11 mouse cellular contexts compared by ENCODE assay signal in the genomic region with DNA sequence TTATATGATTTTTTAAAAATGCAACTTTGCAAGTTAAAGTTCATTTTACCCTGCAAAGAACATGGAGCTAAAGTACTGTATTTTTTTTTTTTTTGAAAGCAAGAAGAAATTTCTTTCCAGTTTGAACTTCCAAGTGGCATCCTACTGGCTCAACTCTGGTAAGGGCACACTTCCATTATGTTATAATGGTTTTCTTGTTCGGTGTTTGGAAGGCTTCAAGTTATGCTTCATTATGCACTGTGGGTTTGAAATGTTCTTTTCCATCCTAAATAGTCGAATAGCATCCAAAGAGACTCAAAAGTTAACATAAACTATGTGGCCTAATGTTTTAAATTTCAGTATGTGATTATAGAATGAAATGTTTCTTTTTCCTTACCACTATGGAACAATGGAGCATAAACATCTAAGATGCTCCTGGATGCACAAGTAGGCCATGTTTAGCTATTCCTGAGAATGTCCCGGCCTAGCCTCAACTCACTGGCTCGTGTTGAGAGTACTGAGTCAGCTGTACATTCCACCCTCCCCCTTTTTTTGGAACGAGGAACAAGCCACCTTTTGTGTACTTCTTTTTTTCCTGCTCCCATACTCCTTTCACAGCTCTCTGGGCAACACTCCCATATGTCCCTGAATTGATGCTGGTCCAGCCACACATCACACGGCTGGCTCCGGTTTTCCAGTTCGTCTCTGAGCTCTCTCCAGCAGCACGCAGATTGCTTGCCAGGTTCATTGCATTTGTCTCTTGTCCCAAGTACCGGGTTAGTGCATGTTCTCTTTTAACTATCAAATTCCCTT. TPM values are rescaled to one million over a fixed set of nuclear protein-coding genes. Genes with fewer than 3 reads are reported as not detected.
DNase-seq lines count a peak whose midpoint lies in the region; ATAC-seq lines count a peak whose summit lies in the region.
"Had no signal": no experiment of that assay in that cellular context is flagged by ENCODE, and none has a peak within 500 bp of the region (broad histone marks: within the 10 kb centered on the region; RNA-seq: fewer than 3 reads in every experiment).

No protein-coding gene starts in this region.

- H3K4me2 ChIP-seq in midbrain, embryonic 14.5 days (ENCODE audit: low read length): no peak overlapping the region
- H3K4me2 ChIP-seq: heart, embryonic 13.5 days had no signal

- no peaks in the 10 kb centered on the region for H3K4me1 ChIP-seq in midbrain, embryonic 14.5 days (ENCODE audit: control insufficient read depth, insufficient read depth, low read length)
- H3K4me1 ChIP-seq in midbrain, embryonic 10.5 days: no peaks in the 10 kb centered on the region
- H3K4me1 ChIP-seq: heart, embryonic 13.5 days had no signal

- H3K9me3 ChIP-seq in midbrain, embryonic 14.5 days (ENCODE audit: control insufficient read depth, low read length): no peaks in the 10 kb centered on the region
- no peaks in the 10 kb centered on the region for H3K9me3 ChIP-seq in midbrain, embryonic 10.5 days (replicated peaks)
- H3K9me3 ChIP-seq: G1E; heart, embryonic 13.5 days had no signal

- no peaks in the 10 kb centered on the region for H3K36me3 ChIP-seq in midbrain, embryonic 14.5 days (ENCODE audit: control insufficient read depth, insufficient read depth, low read length)
- H3K36me3 ChIP-seq in midbrain, embryonic 10.5 days: no peaks in the 10 kb centered on the region
- H3K36me3 ChIP-seq: G1E; heart, embryonic 13.5 days had no signal

- ATAC-seq in midbrain, embryonic 14.5 days (ENCODE audit: low FRiP score, low TSS enrichment): no peak

- no peaks in the 10 kb centered on the region for H3K27me3 ChIP-seq in midbrain, embryonic 14.5 days (ENCODE audit: control insufficient read depth, insufficient read depth, low read length)
- H3K27me3 ChIP-seq in midbrain, embryonic 10.5 days (ENCODE audit: low read depth, poor library complexity, severe bottlenecking): no peaks in the 10 kb centered on the region
- H3K27me3 ChIP-seq: heart, embryonic 13.5 days had no signal

- H3K9ac ChIP-seq in midbrain, embryonic 14.5 days (replicated peaks; ENCODE audit: low read length): no peak overlapping the region
- H3K9ac ChIP-seq: heart, embryonic 13.5 days had no signal

- 84% methylated on average over 10 of the region's 10 CpGs for WGBS in midbrain, embryonic 14.5 days
- WGBS in midbrain, embryonic 10.5 days: 85% methylated on average over 10 of the region's 10 CpGs

- no peak overlapping the region for H3K27ac ChIP-seq in midbrain, embryonic 14.5 days (replicated peaks; ENCODE audit: low read depth, low read length)
- no peak overlapping the region for H3K27ac ChIP-seq in midbrain, embryonic 10.5 days (replicated peaks)
- H3K27ac ChIP-seq: heart, embryonic 13.5 days; kidney, postnatal 0 days had no signal

- peak; percentile 41 for DNase-seq in midbrain, embryonic 14.5 days
- no peak for DNase-seq in midbrain, embryonic 10.5 days (ENCODE audit: low spot score)
- DNase-seq in frontal cortex, postnatal 10 days (ENCODE audit: low spot score in 2 of 2): peak; percentile 47 to 70
- DNase-seq in left cerebral cortex, adult 11 months (ENCODE audit: low spot score): peak; percentile 16
- DNase-seq in right cerebral cortex, postnatal 25 days: peak; percentile 47
- DNase-seq in embryo, embryonic 9.5 days (ENCODE audit: extremely low spot score): no peak
- no peak for DNase-seq in adrenal gland, adult (ENCODE audit: inconsistent age in 2 of 2, low spot score in 1 of 2)
- DNase-seq: lung, adult 18-20 months had no signal

- no peak overlapping the region for H3K4me3 ChIP-seq in midbrain, embryonic 14.5 days (replicated peaks; ENCODE audit: low read depth, low read length)
- H3K4me3 ChIP-seq in midbrain, embryonic 10.5 days: no peak overlapping the region
- H3K4me3 ChIP-seq: heart, embryonic 13.5 days had no signal

RNA-seq across cellular contexts. Expression of a gene that starts 31.7 kb away (rescaled TPM):
- polyA plus RNA-seq in midbrain, embryonic 14.5 days (2014; fragmentation: Nextera tagmentation; extraction: Ambion mirVana): 1.9 and 2.4 TPM in 2 replicates
- 0.12 and 0.15 TPM in 2 replicates for polyA plus RNA-seq in midbrain, embryonic 10.5 days (2016; fragmentation: Nextera tagmentation; extraction: Ambion mirVana)
- polyA plus RNA-seq: G1E; heart, embryonic 13.5 days; kidney, postnatal 0 days had no signal

Comparison
In these comparisons a context has a peak if more than half of its experiments do, and no peak if none do; other contexts are left out.
1. DNase-seq: peak in midbrain, embryonic 14.5 days (single experiment), frontal cortex, postnatal 10 days (2 of 2), left cerebral cortex, adult 11 months (single experiment) and right cerebral cortex, postnatal 25 days (single experiment); none in midbrain, embryonic 10.5 days (single experiment), embryo, embryonic 9.5 days (single experiment) and adrenal gland, adult (0 of 2).